Mouse (Mus musculus) bone marrow macrophage, adult 2 months (primary cell): ENCODE results near the gene Cryga. TPM values are rescaled to one million over a fixed set of nuclear protein-coding genes. Genes with fewer than 3 reads are reported as not detected.

ENCODE experiments used
- H3K27ac ChIP-seq: 2 replicates; pipeline ENCODE4 v1.5.1; 2012; ENCODE audit warnings: low read depth, low read length; ENCODE audit not compliant: insufficient read depth
- H3K4me1 ChIP-seq: 2 replicates; pipeline ENCODE4 v1.6.1; 2012; ENCODE audit warnings: low read length; ENCODE audit not compliant: control insufficient read depth, insufficient read depth
- H3K4me3 ChIP-seq: 2 replicates; pipeline ENCODE4 v1.5.1; 2012; ENCODE audit warnings: mild to moderate bottlenecking, low read length, moderate library complexity; ENCODE audit not compliant: insufficient read depth
- CTCF ChIP-seq: IDR thresholded peaks from 2 replicates; pipeline ENCODE4 v1.5.1; 2012; ENCODE audit warnings: low read depth, mild to moderate bottlenecking, low read length, moderate library complexity
- POLR2A ChIP-seq: IDR thresholded peaks from 2 replicates; pipeline ENCODE4 v1.6.1; 2012; ENCODE audit warnings: mild to moderate bottlenecking, low read depth, low read length, borderline replicate concordance
- polyA plus RNA-seq: library from polyadenylated mRNA; stranded (reverse); fragments of >200 nt; gene quantifications from 2 replicates; pipeline ENCODE4 v1.2.4, GENCODE M21; 2012; ENCODE audit not compliant: missing spikeins, insufficient read depth, insufficient read length

The Cryga gene
- polyA plus RNA-seq, 1 experiment = not detected

DNA sequence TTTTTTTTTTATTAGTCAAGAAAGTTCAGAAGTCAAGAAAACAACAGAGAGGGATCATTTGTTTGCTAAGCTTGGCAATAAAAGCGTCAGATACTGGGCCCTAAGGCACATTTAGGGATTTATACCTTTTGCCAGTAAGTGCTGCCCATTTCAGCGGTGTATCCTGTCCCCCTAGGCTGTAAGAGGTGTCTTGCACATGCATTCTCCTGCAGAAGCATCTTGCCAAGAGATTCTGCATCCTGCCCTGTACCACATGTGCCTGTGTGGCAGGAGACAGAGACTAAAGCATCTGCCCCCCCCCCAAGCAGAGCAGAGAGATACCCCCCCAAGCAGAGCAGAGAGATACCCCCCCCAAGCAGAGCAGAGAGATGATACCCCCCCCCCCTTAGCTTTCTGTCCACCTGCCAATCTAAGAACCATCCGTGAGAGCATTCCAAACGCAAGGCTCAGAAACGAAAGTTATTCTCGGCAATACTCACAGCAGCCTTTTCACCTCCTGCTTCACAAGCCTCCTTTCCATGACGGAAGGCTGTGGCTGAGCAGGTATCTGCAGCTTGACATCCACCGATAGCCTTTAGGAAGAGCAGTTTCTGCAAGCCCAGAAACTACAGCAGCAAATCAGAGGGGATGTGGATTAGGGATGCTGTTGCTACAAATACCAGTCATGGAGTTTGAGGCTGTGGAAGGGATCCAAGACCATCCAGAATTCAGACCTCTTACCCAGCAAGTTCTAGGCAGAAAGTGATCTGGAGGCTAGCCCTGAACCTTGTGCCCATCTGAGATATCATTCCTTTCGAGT, 19.6 kb upstream of the Cryga start, which contains the start of gene D630023F18Rik:
Gene D630023F18Rik, minus strand, starts transcription at position 641 of the 799 bp plus-strand sequence.
- Histone ChIP-seq H3K27ac (no peak within 1 kb of the TSS), H3K4me1 (no peaks in the 10 kb centered on the region), H3K4me3 (no peak within 1 kb of the TSS)
- TF ChIP-seq POLR2A (no peak), CTCF (no peak)

DNA sequence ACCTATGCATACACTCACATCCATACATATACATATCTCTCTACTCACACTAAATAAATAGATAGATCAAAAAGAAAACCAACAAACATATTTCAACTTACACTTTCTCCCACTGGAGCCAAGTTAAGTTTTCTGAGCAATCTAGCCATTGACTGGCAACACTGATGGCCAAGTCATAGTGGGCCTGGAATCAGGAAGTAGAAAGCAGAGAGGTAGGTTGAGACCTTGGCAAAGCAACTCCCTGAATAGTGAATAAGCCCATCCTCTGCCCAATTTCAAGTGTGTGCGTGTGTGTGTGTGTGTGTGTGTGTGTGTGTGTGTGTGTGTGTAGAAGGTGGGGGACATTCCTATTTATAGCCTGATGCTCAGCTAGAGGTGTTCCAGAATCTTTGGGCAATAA, 16.3 kb upstream of the Cryga start, which contains the start of gene Gm28845:
Gene Gm28845, minus strand, starts transcription at position 121 of the 400 bp plus-strand sequence.
- Histone ChIP-seq H3K4me1 (no peaks in the 10 kb centered on the region), H3K4me3 (no peak within 1 kb of the TSS), H3K27ac (no peak within 1 kb of the TSS)
- no peak for TF ChIP-seq CTCF
- no peak for TF ChIP-seq POLR2A

DNA sequence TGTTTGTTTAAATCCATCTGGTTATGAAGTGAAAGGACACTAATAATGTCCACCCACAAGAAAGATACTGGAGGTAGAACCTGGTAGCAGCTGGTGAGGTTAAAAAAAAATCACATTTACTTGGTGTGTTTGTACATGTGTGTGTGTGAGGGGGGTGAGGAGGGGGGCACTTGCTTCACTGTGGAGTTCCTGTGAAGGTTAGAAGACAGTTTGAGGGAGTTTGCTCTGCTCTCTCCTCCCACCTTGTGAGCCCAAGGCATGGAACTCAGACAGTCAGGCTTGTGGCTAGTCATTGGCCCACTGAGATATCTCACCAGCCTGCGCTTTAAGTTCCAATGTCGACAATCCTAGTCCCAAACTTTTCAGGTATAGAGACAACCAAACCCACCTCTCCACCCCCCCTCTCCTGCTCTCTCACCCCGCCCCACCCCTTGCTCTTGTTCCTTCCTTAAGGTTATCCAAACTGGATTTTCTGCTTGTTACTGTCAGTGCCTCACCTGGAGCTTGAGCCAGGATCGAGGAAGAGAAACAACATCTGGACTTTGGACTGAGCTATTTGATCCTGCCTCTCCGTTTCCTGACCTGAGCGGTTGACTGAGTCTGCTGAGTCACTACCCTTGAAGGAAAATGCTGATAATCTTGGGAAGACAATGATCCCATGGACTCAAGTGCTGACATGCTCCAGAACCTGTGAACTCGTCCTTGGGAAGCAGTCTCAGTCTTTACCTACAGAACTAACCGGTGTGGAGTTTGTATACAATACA, 15.2 kb upstream of the Cryga start:
- H3K4me3 ChIP-seq = no peak overlapping the region
- TF ChIP-seq POLR2A = no peak
- TF ChIP-seq CTCF = no peak
- peaks cover 4% of the 10 kb centered on the region for H3K4me1 ChIP-seq
- no peak overlapping the region for H3K27ac ChIP-seq

DNA sequence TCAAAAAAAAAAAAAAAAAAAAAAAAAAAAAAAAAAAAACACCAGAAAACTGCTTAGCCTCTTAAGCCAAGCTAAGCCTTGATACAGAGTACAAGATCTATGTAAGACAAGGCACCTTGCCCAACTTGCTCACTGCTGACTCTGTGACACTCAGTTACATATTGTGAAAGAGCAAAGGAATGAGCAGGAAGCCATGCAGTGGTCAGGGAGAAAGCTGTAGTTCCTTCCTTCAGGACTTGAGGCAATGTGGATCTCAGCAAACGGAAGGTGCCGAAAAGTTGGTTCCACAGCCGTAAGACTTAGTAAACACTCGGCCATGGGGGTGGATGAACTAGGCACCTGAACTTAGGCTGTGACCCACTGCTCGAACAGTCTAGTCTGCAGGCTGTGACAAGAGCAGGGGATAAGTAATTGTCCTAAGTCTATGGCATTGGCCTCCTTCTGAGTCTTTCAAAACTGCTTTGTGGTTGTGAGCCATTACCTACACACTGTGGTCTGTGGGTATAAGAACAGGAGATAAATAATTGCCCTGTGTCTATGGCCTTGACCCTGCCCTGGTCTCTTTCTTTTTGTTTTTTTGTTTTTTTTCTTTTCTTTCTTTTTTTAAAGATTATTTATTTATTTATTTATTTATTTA, 10.5 kb upstream of the Cryga start:
- Histone ChIP-seq H3K27ac (peak overlapping the region; percentile 91), H3K4me3 (no peak overlapping the region), H3K4me1 (peaks cover 30% of the 10 kb centered on the region)
- TF ChIP-seq POLR2A (no peak), CTCF (no peak)

DNA sequence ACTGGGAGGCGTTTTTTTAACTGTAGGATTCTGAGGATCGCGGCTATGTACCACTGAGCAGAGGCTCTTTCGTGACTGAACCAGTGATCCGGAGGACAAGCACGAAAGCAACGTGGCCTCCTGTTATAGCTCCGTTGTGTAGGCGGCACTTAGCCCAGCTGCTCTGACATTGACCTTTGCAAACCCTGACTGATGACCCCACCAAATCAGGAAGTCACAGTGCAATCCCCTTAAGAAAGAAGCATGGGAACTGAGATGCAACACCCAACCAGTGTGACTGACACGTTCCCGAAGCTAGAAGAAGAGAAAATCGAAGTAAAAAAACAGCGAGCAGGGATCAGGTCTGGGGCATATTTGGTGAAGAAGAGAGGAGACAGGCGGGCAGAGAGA, 9.6 kb upstream of the Cryga start:
- H3K4me1 ChIP-seq = peaks cover 37% of the 10 kb centered on the region
- H3K4me3 ChIP-seq = no peak overlapping the region
- H3K27ac ChIP-seq = peak overlapping the region; percentile 79
- TF ChIP-seq CTCF = no peak
- TF ChIP-seq POLR2A = no peak

DNA sequence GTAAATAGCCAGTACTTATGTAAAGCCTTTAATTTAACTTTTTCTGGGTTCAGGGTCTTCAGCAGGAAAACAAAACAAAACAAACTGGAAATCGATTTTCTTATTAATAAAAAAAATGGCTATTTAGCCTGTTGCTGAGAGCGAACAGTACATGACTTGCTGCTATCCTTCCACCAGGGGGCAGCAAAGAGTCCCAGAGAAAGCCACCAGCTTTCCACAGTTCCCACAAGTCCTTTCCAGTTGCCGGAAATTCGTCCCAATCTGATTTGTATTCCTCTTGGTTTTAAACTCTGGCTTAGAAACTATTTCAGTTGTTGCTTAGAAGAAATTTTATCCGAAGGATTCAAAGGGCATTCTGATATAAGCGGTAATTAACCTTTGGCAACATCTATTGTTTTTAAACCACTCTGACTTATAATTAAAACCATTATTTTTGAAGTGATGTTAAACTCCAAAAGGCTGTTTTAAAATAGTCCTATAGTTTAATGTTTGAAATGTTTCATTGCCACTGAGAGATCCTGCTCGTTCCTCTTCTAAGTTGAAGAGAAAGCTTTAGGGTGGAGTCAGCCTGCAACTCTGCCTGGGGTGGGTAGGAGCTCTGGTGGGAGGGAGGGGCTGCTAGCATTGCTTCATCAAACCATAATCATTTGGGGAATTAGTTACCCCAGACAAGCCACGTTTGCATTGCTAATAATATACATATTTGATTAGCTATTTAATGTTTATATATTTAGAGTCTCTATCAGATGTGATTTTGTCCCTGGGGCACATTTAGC, 9.0 kb upstream of the Cryga start:
- peak; percentile 83 for TF ChIP-seq CTCF
- no peak for TF ChIP-seq POLR2A
- Histone ChIP-seq H3K27ac (peak overlapping the region; percentile 79), H3K4me1 (peaks cover 39% of the 10 kb centered on the region), H3K4me3 (no peak overlapping the region)

DNA sequence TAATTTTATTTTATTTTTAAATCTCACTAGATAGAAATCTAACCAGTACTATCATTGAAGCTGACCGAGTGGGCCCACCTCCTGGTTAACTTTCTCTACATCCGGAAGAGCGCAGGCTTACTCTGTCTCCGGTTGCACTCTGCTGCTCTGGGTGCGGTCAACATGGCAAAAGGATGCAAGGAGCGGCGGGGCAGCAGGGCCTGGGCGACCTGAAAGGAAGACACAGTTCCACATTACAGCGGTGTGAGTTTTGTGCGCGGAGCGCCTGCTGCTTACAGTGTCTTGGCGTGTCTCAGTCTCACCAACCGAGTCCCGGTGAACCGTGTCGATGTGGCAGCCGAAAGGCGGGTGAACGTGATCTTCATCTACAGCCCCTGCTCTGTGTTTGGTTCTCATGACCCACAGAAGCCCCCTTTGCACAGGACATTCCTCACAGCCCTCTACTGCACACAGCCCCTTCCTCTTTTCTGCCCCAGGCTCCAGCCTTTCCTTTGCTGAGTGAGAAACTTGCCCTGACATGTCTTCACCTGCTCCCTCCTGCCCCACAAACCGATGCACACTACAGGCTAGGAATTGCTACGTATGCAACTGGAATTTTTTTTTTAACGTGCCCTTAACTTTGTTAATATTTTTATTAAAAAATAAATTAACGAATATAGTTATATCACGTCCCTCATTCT, 6.7 kb upstream of the Cryga start:
- Histone ChIP-seq H3K4me1 (peaks cover 39% of the 10 kb centered on the region), H3K27ac (no peak overlapping the region), H3K4me3 (no peak overlapping the region)
- no peak for TF ChIP-seq POLR2A
- no peak for TF ChIP-seq CTCF

DNA sequence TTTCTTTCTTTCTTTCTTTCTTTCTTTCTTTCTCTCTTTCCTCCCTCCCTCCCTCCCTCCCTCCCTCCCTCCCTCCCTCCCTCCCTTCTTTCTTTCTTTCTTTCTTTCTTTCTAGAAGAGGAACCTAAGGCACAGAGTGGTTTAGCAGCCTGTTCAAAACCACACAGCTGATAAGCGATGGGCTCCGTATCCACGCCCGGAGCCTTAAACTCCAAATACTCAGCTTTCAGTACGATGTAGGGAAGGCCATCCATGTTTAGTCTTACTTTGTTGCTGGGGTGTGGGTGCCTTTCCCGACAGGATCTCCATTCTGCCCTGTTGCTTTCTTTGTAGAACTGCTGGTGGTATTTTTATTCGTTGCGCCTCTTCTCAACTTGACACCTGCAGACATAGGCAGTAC, 6.0 kb upstream of the Cryga start:
- Histone ChIP-seq H3K4me3 (no peak overlapping the region), H3K27ac (no peak overlapping the region), H3K4me1 (peaks cover 39% of the 10 kb centered on the region)
- TF ChIP-seq POLR2A (no peak), CTCF (no peak)
